Mouse (Mus musculus) stomach, postnatal 0 days (tissue): ENCODE results near the gene Kcne1.

Source experiments
- CTCF ChIP-seq: IDR thresholded peaks from 2 replicates; pipeline ENCODE4 v1.5.1; 2016; ENCODE audit warnings: antibody characterized with exemption, low read depth, mild to moderate bottlenecking, moderate library complexity
- EP300 ChIP-seq: optimal IDR thresholded peaks from 2 replicates; pipeline ENCODE3; 2016; ENCODE audit warnings: antibody characterized with exemption

DNA sequence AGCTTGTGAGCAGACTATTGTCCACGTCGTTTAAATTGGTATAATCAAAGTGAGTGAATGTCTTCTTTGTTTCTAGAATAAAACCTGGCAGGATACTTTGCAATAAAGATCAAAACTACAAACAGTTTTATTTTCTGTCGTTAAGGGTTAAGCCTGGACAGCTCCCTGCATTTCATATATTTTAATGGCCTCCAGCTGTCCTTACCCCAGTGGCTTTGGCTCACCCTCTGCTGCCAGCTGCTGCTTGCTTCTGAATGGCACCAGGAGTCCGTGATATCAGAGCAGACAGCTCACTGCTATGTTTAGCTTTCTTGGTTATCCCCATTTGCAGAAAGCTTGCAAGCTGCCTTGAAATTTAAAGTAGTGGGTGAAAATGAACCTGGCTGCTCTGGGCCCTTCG lies 57.3 kb downstream of the Kcne1 start:
- no peak for TF ChIP-seq CTCF
- no peak for TF ChIP-seq EP300
